Mouse (Mus musculus): ENCODE results near the gene Cpm. TPM values are rescaled to one million over a fixed set of nuclear protein-coding genes. Genes with fewer than 3 reads are reported as not detected.
"Not testable (repeated sequence)": the region's sequence is repeated elsewhere in the genome, so short reads cannot be mapped to it uniquely, and the experiment has no call there.

Cpm gene
- polyA plus RNA-seq, 1 experiment, result 6.7 TPM

DNA sequence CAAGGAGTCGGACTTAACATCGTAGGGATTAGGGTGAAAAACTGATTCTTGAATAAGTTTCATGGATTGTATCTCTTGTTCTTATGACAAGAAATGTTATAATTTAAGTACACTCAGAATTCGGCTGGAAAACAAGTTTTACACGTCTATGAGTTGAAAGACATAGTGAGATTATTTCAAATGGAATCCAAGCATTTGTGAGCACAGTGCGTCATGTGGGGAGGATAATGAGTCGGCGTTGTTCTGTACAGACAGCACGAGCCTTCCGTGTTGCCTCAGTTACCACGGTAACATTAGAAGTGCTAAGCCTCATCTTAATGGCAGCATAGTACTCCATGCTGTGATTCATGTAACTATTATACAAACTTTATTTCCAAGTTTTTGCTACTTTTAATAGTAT lies 42.0 kb upstream of the Cpm start:
- H3K27me3 ChIP-seq (ENCODE audit: control insufficient read depth, insufficient read depth, low read length, poor library complexity, severe bottlenecking), result no peaks in the 10 kb centered on the region
- no peaks in the 10 kb centered on the region for H3K4me1 ChIP-seq (ENCODE audit: control insufficient read depth, insufficient read depth, low read length)
- H3K36me3 ChIP-seq (ENCODE audit: control insufficient read depth, insufficient read depth, low read length, poor library complexity, severe bottlenecking), result no peaks in the 10 kb centered on the region

DNA sequence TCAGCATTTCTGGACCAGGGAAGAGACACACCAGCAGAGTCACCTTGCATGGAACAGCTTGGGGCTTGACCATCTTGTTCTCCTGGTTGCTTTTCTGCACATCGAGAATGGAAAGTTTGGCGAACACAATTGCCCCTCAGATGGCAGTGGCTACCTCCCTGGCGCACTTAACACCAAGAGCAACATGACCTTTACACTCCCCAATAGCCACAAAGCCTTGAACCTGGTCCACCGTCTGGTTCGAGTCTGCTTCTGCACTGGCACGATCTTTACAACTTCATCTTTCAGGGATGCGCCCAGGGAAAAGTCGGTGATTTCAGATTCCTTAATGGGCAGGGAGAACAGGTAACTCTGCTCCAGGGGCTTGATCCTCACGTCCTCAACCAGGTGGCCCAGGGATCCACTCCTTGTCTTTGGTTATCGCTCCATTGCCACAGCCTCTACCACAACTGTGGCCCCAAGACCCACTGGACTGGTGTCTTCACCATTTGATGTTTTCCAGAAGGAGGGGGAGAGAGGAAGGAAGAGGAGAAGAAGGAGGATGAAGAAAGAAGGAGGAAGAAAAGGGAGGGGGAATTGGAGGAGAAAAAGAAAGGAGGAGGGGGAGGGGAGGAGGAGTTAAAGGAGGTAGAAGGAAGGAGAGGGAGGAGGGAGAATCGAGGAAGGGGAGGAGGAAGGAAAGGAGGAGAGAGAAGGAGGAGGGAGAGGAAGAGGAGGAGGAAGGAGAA lies 40.7 kb upstream of the Cpm start:
- H3K27ac ChIP-seq (ENCODE audit: insufficient read depth, low read length); H3K9me3 ChIP-seq (replicated peaks; ENCODE audit: control insufficient read depth, insufficient read depth, low read length, poor library complexity, severe bottlenecking); H3K4me3 ChIP-seq (ENCODE audit: low read depth, low read length); H3K27me3 ChIP-seq (ENCODE audit: control insufficient read depth, insufficient read depth, low read length, poor library complexity, severe bottlenecking); H3K36me3 ChIP-seq (ENCODE audit: control insufficient read depth, insufficient read depth, low read length, poor library complexity, severe bottlenecking); H3K9ac ChIP-seq (ENCODE audit: low read depth, poor library complexity, severe bottlenecking); H3K4me1 ChIP-seq (ENCODE audit: control insufficient read depth, insufficient read depth, low read length): not testable (repeated sequence)

More for the DNA sequence above, 42.0 kb upstream of the Cpm start:
- no peak overlapping the region for H3K27ac ChIP-seq (ENCODE audit: insufficient read depth, low read length)
- no peak overlapping the region for H3K4me3 ChIP-seq (ENCODE audit: low read depth, low read length)
- H3K9me3 ChIP-seq (replicated peaks; ENCODE audit: control insufficient read depth, insufficient read depth, low read length, poor library complexity, severe bottlenecking), result no peaks in the 10 kb centered on the region
- no peak overlapping the region for H3K9ac ChIP-seq (ENCODE audit: low read depth, poor library complexity, severe bottlenecking)
- TF ChIP-seq EP300 (IDR thresholded peaks at IDR 0.05; ENCODE audit: insufficient read depth, low read depth, low read length) (no peak), CTCF (IDR thresholded peaks at IDR 0.05; ENCODE audit: low read depth, low read length) (no peak), POLR2A (IDR thresholded peaks at IDR 0.05; ENCODE audit: insufficient read depth, low read length) (no peak)

DNA sequence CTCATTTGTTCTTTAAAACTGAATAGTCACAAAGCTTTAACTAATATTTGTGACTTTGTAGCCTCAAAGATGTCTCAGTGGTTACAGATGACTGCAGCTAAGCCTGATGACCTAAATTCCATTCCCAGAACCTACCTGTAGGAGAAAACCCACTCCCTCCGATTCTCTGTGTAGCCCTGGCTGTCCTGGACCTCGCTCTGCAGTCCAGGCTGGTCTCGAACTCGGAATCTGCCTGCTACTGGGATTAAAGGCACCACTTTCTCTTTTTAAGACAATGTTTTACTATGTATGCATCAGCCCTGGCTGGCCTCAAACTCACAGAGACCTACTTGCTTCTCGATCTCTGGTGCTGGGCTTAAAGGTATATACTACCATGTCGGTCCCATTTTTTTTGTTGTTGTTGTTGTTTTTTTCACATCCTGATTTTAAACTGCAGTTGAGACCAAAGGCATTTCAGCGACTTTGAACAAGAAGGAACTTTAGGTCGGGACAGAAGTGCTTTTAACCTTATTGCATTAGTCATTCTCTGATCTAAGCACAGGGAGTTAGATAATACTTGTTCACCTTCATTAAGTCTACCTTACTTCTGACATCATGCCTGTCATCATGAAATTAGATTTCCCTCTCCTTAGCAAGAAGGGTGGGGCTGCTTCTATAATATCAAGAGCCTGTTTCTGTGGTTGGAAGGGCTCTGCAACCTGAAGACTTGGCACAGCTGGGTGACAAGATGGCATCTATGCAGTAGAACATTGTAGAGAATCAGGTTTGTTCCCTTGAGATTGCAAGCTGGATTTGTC lies 40.0 kb upstream of the Cpm start:
- Histone ChIP-seq H3K27ac (ENCODE audit: insufficient read depth, low read length) (no peak overlapping the region), H3K36me3 (ENCODE audit: control insufficient read depth, insufficient read depth, low read length, poor library complexity, severe bottlenecking) (no peaks in the 10 kb centered on the region), H3K4me1 (ENCODE audit: control insufficient read depth, insufficient read depth, low read length) (no peaks in the 10 kb centered on the region), H3K4me3 (ENCODE audit: low read depth, low read length) (no peak overlapping the region), H3K9ac (ENCODE audit: low read depth, poor library complexity, severe bottlenecking) (no peak overlapping the region), H3K27me3 (ENCODE audit: control insufficient read depth, insufficient read depth, low read length, poor library complexity, severe bottlenecking) (no peaks in the 10 kb centered on the region), H3K9me3 (replicated peaks; ENCODE audit: control insufficient read depth, insufficient read depth, low read length, poor library complexity, severe bottlenecking) (no peaks in the 10 kb centered on the region)
- TF ChIP-seq CTCF (IDR thresholded peaks at IDR 0.05; ENCODE audit: low read depth, low read length), result no peak
- no peak for TF ChIP-seq EP300 (IDR thresholded peaks at IDR 0.05; ENCODE audit: insufficient read depth, low read depth, low read length)
- TF ChIP-seq POLR2A (IDR thresholded peaks at IDR 0.05; ENCODE audit: insufficient read depth, low read length), result no peak

DNA sequence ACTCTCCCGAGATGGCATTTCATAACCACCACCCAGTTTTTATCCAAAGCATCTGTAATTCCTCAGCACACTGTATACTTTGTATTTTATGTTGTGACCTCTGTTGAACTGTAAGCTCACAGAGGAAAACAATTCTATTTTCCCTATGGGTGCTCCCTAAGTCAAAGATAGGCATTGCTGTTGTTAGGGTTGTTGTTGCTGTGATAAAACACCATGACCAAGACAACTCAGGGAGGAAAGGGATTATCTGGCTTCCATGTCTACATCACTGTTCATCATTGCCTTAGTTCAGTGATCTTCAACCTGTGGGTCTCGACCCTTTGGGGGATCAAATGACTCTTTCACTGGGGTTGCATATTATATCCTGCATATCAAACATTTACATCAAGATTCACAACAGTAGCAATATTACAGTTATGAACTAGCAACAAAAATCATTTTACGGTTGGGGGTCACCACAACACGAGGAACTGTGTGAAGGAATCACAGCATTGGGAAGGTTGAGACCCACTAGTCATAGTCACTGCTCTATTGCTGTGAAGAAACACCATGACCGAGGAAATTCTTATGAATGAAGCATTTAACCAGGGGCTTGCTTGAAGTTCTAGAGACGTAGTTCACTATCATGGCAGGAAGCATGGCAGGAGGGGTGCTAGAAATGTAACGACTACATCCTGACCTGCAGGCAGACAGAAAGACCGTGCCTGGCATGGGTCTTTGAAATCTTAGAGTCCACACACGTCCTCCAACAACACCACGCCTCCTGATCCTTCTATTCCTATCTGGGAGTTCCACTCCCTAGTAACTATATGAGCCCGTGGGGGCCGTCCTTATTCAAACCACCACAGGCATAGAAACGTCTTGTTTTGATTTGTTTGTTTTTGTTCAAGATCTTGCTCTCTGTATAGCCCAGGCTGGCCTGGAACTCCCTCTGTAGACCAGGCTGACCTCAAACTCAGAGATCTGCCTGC lies 38.7 kb upstream of the Cpm start:
- Histone ChIP-seq H3K36me3 (ENCODE audit: control insufficient read depth, insufficient read depth, low read length, poor library complexity, severe bottlenecking) (no peaks in the 10 kb centered on the region), H3K27ac (ENCODE audit: insufficient read depth, low read length) (no peak overlapping the region)

DNA sequence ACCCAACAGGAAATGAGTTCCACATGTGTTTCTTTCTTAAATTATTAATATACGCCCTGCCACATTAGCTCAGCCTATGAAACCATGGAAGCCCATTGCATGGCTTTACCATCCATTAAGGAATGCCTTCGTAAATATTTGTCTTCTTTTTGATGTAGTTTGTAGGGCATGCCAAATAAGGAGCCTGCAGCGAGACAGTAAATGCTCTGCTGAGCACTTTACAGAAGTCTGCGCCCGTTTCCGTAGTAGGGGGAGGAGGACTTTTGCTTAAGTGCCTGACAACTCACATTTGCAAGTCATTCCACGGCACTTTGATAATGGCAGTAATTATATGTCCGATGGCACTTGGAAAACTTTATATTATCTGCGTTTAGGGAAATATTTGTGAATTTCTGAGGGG lies 37.5 kb upstream of the Cpm start:
- H3K36me3 ChIP-seq (ENCODE audit: control insufficient read depth, insufficient read depth, low read length, poor library complexity, severe bottlenecking), result no peaks in the 10 kb centered on the region
- H3K4me3 ChIP-seq (ENCODE audit: low read depth, low read length), result no peak overlapping the region
- no peak overlapping the region for H3K27ac ChIP-seq (ENCODE audit: insufficient read depth, low read length)
- no peak for TF ChIP-seq EP300 (IDR thresholded peaks at IDR 0.05; ENCODE audit: insufficient read depth, low read depth, low read length)
- no peak for TF ChIP-seq CTCF (IDR thresholded peaks at IDR 0.05; ENCODE audit: low read depth, low read length)
- no peaks in the 10 kb centered on the region for H3K27me3 ChIP-seq (ENCODE audit: control insufficient read depth, insufficient read depth, low read length, poor library complexity, severe bottlenecking)
- H3K4me1 ChIP-seq (ENCODE audit: control insufficient read depth, insufficient read depth, low read length), result no peaks in the 10 kb centered on the region
- H3K9me3 ChIP-seq (replicated peaks; ENCODE audit: control insufficient read depth, insufficient read depth, low read length, poor library complexity, severe bottlenecking), result no peaks in the 10 kb centered on the region
- no peak overlapping the region for H3K9ac ChIP-seq (ENCODE audit: low read depth, poor library complexity, severe bottlenecking)

More for the DNA sequence above, 38.7 kb upstream of the Cpm start:
- Histone ChIP-seq H3K27me3 (ENCODE audit: control insufficient read depth, insufficient read depth, low read length, poor library complexity, severe bottlenecking) (no peaks in the 10 kb centered on the region), H3K4me3 (ENCODE audit: low read depth, low read length) (no peak overlapping the region), H3K9me3 (replicated peaks; ENCODE audit: control insufficient read depth, insufficient read depth, low read length, poor library complexity, severe bottlenecking) (no peaks in the 10 kb centered on the region), H3K4me1 (ENCODE audit: control insufficient read depth, insufficient read depth, low read length) (no peaks in the 10 kb centered on the region), H3K9ac (ENCODE audit: low read depth, poor library complexity, severe bottlenecking) (no peak overlapping the region)
- no peak for TF ChIP-seq POLR2A (IDR thresholded peaks at IDR 0.05; ENCODE audit: insufficient read depth, low read length)
- no peak for TF ChIP-seq EP300 (IDR thresholded peaks at IDR 0.05; ENCODE audit: insufficient read depth, low read depth, low read length)
- no peak for TF ChIP-seq CTCF (IDR thresholded peaks at IDR 0.05; ENCODE audit: low read depth, low read length)

Measured in ES-Bruce4 (cell line).